Mouse (Mus musculus) adrenal gland, postnatal 36 days (tissue): Measurements from ENCODE around the gene Rbm46. TPM values are rescaled to one million over a fixed set of nuclear protein-coding genes. Genes with fewer than 3 reads are reported as not detected.

ENCODE experiments used
- DNase-seq, 2 experiments: peaks; one replicate each; pipeline ENCODE4 v3.0.0; 2021; ENCODE audit warnings: mixed read lengths in 1 of 2
- long read RNA-seq, 2 experiments: library from polyadenylated mRNA; stranded (forward); transcript quantifications; one replicate each; pipeline ENCODE4 v2.0.0; 2021; ENCODE audit warnings: borderline sequencing depth in 2 of 2
- total RNA-seq, 2 experiments: library from RNA; stranded (reverse); gene quantifications; 2 replicates each; pipeline ENCODE4 v1.2.3; 2021

Gene Rbm46
- under 1 TPM; 0.36 to 0.76 TPM for total RNA-seq
- long read RNA-seq, experiment 1, partial matches to known transcripts, result 0 of 1 reads
- long read RNA-seq, experiment 1, other reads (novel, unspliced or antisense), result 1 of 1 reads
- long read RNA-seq, experiment 2, result 0 reads

DNA sequence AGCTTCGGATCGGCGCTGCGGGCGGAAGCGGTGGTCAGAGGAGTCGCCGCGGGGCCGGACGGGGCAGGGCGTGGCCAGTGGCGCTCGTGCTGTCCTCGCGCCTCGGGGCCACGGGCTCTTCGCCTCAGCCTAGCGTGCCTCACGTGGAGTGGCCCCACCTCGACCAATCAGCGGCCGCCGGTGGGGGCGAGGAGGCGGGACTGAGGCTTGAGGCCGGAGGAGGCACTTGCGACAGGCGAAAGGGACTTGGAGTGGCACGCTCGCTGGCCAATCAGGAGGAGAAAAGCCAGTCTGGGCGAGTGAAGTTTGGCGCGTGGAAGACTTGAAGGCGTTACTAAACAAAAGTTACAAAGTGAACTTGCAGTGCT, at the start of gene Rbm46:
Gene Rbm46, minus strand, starts transcription at position 112 of the 368 bp plus-strand sequence.
- peak; percentile 78 to 81 for DNase-seq

DNA sequence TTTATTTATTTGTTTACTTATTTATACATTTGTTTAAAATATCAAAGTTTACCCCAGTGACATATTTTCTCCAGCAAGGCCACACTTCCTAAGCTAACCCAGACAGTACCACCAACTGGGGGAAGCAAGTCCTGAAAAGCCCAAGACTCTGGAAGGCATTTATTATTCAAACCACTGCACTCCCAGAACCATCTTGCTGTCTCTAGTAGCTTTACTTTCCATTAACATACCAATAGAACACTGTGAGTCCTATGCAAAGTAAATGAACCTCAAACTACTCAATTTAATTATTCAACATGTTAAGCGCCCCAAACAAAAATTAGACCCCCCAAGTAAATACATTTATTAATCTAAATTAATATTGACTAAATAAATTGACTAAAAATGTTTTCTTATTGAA, 39.3 kb upstream of the Rbm46 start:
- DNase-seq, result no peak

DNA sequence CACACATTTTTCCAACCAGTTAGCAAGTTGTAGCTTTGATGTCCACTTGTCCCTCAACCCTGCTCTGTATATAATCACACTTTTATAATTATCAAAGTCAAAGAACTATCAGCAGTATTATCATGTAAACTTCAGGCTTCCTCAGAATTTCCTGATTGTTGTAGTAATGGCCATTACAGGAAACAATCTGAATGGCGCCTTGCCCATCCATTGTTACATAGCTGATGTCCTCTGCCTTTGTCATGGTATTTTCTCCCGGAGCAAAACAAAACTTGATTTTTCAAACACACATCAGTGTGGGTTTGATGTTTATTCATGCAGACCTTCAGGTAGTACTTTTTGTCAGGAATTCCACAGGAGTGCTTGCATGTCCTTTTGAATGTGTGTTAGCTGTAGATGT, 32.4 kb upstream of the Rbm46 start:
- DNase-seq, result no peak

DNA sequence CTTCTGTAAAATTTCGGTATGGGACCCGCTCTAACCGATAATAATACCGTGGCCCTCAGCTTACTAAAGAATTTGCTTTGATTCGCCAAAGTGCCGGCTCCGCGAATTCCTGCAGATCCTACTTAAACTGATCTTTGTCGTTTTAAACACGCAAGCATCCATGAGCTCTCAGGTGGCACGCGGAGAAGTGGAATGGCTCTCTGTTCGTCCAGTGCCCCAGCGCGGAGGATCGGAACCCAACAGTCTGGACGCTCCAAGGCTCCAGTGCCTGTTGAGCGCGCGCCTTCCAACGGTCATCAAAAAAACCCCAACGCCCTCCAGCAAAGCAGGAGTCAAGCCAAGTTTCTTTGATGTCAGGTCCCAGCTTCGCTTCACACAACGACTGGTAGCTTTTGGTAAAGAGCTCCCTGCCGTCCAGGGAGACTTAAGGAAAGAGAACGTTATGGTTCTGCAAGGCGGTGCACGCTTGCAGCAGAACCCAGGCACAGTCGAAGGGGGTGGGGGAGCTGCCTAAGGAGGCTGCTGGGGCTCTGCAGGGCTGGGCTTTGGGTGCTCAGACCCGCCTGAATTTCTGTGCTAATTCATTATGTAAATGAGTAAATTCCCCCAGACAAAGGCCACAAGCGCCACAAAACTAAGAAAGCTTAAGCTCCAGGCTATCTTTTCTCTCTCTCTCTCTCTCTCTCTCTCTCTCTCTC, 28.1 kb upstream of the Rbm46 start:
- DNase-seq, result peak in 1 of 2 experiments; percentile 1

DNA sequence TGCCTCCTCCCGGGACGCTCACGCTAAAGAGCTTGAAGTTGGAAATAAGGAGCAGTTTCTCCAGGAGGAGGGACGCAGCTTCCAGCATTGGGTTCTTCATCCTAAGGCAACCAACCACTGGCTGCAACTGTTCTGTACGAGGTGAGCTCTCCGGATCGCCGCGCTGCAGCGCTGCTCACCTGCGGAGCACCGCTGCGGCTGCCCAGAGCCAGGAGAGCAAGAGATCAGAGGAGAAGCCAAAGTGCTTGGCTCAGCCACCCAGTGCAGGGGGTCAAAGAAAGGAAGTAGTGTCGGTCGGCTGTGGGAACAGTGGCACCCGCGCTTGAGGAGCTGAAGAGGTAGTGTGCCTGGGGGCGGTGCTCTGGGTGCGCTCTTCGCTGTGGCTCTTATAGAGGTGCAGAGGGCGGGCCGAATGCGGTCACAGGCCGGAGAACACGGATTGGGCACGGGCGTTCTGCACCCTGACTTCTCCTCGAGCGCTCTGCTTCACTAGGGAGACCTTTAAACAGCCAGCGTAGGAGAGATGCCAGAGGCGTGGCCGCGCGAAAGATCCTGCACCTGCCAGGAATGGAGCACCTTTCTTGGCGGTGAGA, 27.4 kb upstream of the Rbm46 start, which contains the start of gene Lrat:
Gene Lrat, minus strand, starts transcription at position 361 of the 593 bp plus-strand sequence.
- DNase-seq, result peak; percentile 18 to 28

DNA sequence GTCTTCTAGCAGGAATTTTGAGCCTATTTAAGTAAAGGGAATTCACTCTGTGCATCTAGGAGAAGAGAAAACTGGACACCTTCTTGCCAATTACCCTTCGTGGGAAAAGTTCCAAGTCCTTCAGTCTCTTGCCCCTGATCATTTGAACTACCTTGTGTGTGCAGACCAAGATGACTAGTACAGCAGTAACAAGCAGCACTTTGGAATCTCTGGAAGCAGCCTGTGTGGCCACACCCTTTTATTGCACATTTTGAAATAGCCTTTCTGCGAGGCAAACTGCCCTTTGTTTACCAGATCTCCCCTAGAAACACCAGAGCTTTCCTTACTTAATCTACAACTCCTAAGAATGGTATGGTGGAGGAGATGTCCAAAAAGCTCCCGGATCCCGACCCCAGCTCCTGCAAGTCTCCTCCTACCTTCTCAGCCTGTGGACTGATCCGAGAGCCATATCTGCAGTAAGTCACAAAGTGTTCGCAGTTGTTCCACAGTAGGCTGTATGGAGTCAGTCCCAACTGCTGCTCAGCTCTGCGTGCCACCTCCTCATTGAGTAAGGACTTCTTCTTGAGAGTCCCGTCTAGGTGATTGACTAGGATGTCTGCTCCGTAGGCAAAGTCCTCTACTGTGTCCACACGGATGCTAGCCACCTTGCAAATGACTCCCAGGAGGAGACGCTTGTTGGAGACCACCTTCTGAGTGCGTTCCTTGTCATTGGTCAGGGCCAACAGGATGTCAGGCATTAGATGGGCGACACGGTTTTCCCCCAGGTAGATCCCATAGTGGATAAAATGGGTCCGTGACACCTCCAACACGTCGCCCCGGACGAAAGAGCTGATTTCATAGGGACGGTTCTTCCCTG, 26.7 kb upstream of the Rbm46 start:
- no peak for DNase-seq

DNA sequence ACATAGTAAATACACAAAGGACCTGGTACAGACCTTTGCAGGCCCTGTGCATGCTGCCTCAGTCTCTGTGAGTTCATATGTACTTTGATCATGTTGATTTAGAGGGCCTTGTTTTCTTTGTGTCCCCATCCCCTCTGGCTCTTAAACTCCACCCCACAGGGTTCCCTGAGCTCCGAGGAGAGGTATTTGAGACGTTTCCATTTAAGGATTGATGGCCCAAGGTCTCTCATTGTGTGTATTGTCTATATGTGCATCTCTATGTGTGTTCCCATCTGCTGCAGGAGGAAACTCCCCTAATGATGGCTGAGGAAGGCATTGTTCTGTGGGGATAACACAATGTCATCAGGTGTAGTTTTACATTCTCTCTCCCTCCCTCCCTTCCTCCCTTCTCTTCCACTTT, 12.6 kb upstream of the Rbm46 start:
- DNase-seq, result no peak

DNA sequence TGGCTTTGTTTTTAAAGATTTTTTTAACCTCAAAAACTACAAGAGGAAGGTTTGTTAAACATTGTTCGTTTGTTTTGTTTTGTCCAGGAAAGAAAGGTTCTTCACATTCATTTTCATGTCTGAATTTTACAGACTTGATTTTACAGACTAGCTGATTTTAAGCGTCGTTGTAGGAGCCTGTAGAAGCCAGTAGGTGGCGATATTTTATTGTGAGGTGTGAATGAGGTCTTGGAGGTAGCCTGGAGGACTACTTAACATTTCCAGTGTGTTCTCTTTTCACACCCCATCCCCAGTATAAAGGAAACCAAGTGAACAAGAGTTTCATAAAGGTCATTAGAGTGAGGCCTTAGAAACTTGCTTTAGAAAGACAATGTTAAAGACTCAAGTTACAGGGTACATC, 975 bp upstream of the Rbm46 start:
- DNase-seq, result peak; percentile 8 to 16

DNA sequence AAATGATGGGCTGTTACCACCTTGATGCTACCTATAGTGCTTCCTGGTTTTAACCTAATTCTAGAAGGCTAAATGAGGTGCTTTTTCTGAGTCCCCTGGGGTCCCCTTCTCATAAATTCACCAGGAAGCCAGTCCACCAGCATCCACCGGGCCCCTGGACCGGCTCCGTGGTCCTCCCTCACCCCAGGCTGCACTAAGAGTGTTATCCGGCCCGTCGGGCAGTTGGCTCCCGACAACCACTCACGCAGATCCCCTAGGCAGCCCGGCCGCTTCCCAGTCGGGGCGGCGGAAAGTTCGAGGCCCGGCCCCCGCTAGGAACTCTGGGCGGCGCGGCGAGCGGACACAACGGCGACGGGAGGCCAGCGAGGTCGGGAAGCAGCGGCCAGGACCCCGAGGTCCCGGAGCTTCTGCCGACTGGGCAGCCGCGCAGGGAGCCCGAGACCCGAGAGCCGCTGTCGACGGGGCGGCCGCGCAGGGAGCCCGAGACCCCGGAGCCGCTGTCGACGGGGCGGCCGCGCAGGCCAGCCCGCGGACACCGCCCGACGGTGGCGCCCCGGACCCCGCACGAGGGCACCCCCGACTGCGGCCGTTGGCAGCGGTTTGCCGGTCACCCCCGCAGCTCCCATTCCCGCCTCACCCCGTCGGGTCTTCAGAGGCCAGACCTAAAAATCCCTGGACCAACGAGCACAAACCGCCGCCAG, 462 bp downstream of the Rbm46 start:
- DNase-seq, result no peak

DNA sequence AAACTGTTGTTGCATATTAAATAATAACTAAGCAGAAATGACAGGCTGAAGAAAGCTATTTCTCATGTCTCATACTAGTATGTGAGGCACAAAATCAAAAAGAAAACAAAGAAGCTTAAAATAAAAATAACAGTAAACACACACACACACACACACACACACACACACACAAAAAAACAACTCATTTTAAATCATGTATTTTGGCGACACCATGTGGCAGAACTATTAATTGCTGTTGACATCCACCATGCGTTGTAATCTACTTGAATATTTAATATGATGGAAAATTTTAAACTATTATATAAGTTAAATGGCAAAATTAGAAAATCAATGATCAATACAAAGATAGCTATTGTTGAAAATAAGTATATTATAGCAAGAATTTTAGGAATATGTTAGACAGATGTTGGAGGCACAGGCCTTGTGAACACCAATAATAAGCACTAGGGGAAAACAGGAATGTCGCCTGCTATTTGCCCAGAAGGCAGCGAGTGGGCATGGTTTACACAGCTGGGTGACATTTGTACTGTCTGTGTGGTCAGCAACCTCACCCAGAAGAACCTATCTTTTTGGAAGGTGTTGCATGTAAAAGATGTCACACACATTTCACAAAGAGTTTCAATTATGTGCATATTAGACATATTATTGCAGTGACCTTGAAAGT, 18.7 kb downstream of the Rbm46 start:
- DNase-seq, result peak; percentile 8 to 33

DNA sequence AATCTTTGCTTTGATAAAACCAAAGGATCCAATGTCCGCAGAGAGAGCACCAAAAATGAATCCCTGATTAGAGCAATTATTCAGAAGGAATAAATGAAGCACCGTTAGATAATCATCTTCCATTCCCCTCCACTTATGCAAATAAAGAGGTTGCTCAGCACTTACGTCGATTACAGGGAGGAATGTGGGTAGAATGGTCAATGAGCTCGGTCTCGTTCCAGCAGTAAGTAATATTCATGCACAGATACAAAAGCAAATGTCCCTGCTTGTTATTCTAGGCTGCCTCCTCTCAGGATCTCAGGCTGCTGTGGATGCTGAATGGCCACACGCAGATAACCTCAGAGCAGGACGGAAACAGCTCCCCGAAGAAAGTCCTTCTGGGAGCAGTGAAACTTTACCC, 51.1 kb downstream of the Rbm46 start:
- DNase-seq, result no peak

DNA sequence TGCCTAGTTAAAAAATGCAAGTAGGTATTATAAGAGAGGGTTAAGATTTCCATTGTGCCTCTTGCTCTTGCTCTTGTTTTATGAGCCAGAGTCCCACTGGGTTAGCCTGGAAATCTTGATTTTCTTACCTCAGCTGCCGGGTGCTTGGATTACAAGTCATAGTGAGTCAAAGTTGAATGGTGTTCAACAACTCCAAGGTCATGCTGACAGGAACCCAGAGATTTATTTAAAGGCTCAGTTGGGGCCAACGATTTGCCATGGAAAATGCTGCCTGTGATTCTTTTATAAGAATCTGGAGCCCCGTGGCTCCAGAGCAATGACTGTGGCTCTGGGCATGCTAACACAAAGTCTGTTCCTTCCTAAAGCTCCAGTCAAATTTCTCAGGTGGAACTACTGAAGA, 64.4 kb downstream of the Rbm46 start:
- DNase-seq, result peak; percentile 34 to 47

DNA sequence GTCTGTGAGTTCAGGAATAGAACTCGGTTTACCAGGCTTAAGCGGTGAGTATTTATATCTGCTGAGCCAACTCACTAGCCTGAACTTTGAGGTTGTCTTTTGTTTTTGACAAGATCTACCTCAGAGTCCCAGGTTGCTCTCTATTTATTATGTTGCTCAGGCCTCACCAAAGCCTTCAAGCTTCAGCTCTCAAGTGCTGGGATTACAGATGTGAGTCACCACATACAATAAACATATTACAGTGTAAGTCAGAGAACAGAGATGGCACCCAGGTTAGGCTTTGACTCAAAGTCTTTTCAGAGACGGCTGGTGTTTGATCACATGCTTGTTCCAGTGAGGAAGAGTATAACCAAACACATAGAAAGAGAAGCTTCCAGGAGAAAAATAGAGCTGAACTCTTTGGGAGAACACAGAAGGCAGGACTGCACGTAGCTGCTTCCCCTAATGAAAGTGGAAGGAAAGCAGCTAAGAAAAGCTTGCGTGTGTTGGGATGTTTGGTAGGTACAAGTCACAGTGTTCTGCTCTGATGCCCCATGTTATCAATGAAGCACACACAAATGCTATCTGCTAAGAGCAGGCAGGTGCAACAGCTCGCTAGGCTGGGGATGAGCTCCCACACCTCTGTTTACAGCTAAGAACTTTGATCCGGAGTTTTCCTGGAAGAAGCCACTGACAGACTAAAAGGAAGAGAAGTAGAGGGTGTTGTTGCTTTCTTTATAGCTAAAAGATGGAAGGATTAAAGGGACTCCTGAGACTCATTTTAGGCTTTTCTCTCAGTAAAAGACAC, 65.8 kb downstream of the Rbm46 start:
- DNase-seq, result no peak

DNA sequence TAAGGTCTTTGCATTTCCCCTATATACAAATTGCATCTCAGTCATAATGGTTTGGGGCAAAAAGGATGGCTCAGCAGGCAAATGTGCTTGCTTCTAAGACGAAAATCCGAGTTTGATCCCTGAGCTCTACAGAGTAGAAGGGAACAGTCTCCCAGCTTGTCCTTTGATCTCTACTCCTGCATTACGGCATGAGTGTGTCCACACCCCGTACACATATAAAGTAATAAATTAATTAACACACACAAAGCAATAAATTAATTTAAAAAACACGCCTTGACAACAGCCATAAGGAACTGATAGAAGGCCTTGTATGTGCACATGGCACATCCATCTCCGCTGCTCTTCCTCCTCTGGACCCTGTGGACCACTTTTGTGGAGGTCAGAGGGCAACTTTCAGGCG, 66.5 kb downstream of the Rbm46 start:
- no peak for DNase-seq

DNA sequence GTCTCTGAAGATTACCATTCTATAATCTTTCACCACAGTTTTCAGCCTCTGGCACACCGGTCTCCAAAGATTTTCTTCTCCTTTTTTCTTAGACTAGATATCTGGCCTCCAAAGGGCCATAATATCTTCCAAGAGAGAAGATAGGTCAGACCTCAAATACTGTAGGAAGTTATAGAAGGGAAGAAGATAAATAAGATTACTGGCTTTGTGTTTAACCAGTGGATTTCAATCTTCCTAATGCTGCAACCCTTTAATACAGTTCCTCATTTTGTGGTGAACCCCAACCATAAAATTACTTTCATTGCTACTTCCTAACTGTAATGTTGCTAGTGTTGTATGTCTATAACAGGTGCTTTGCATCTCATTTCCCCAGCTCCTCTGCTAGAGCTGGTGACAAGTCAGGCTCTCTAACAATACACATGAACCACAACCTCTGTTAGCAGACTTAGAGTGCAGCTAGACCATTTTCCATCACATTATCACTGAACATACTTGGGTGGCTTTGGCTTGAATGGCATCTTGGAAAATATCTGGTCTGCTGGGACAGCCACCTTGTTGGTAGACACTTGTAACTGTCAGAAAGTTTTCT, 67.9 kb downstream of the Rbm46 start:
- no peak for DNase-seq

DNA sequence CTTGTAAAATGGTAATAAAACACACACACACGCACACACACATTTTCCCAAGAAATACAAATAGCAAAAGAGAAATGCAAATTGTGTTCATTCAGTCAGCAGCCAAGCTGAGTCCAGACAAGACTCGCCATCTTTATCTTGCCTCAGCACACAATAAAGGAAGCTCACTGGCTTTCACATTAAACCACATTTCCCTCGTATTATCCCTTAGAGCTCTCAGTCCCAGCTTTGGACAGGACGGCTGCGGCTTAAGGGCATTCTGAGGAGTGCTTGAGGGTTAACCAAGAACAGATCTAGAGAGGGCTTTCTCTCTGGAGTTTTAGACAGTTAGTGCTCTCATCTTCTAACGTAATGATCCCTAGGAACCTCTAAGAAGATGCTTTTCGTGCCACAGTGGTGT, 71.0 kb downstream of the Rbm46 start:
- no peak for DNase-seq

DNA sequence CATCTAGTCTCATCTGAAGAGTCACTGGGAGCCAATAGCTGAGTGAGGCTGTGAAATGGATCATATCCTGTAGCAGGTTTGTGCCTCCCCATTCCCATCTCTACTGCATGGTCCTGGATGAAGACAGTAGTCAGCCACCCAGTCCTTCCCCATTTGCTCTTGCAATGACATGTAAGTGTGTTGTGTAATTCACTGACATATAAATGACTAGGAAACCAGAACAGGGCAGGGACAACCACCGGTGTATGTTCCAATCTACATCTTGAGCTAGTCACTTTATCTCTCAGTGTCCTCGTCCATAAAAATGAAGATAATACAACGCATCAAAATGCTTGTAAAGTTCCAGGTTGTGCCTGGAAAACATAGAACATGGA, 75.8 kb downstream of the Rbm46 start:
- DNase-seq, result no peak

DNA sequence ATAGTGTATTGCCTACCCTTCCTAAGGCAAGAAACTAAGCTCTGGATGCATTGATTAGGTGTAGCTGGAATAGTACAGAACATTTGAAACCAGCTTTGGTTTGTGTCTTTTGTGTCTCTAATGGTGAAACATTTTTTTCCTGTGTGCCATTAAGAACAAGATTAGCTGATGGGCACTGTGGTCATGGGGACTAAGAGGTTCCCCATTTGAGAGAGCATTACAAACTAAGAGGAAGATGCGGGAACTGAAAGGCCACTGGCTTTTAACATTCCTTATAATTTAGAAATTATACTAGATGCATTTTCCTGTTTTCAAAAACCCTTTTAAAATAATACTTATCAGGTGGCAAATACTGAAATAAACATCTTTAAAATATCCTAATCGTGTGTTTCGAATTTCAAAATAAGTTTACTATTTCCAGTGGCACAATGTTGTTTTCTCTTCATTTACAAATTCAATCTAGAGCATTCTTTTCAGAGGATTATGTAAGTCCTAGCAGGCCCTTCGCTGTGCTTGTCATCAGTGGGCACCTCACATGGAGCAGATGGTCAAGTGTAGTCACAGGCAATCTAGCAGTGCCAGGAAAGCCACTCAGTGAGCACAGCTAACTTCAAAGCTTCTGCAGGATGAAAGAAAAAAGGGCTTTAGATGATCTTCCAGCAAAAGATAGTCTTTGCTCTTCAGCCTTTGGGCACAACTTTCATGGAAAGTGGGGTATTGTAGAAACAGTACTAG, 76.4 kb downstream of the Rbm46 start:
- DNase-seq, result no peak

DNA sequence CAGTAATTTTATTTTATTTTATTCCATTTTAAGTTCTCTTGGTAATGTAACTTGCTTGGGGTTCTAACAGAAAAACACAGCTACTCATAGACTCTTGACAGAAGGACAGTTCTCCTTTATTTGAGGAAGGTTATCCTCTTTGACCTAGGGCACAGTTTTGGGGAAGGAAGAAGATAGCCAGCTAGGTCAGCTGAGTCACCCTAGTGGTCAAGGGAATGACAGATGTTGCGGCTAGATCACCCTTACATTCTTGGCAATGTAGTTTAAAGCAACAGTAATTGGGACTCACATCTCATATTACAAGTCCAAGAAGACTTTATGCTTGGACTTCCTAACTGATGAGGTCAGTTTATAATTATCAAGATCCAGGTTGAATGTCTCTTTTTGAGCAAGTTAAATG, 82.6 kb downstream of the Rbm46 start:
- DNase-seq, result peak; percentile 12 to 18

DNA sequence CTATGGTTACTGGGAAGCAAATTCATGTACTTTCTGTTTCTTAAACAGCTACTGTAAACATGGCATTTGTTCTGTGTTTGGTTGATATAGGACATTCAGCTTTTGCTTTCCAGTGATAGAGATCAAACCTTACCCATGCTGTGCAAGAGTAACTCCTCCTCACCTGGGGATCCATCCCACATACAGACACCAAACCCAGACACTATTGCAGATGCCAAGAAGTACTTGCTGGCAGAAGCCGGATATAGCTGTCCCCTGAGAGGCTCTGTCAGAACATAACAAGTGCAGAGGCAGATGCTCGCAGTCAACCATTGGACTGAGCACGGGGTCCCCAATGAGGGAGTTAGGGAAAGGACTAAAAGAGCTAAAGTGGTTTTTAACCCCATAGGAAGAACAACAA, 84.6 kb downstream of the Rbm46 start:
- no peak for DNase-seq
